Mouse (Mus musculus) bone marrow macrophage, adult 2 months (primary cell): Measurements from ENCODE around the gene Gpc5. TPM values are rescaled to one million over a fixed set of nuclear protein-coding genes. Genes with fewer than 3 reads are reported as not detected.

Experiments
- H3K27ac ChIP-seq: 2 replicates; pipeline ENCODE4 v1.5.1; 2012; ENCODE audit warnings: low read depth, low read length; ENCODE audit not compliant: insufficient read depth
- H3K4me1 ChIP-seq: 2 replicates; pipeline ENCODE4 v1.6.1; 2012; ENCODE audit warnings: low read length; ENCODE audit not compliant: control insufficient read depth, insufficient read depth
- H3K4me3 ChIP-seq: 2 replicates; pipeline ENCODE4 v1.5.1; 2012; ENCODE audit warnings: mild to moderate bottlenecking, low read length, moderate library complexity; ENCODE audit not compliant: insufficient read depth
- CTCF ChIP-seq: IDR thresholded peaks from 2 replicates; pipeline ENCODE4 v1.5.1; 2012; ENCODE audit warnings: low read depth, mild to moderate bottlenecking, low read length, moderate library complexity
- POLR2A ChIP-seq: IDR thresholded peaks from 2 replicates; pipeline ENCODE4 v1.6.1; 2012; ENCODE audit warnings: mild to moderate bottlenecking, low read depth, low read length, borderline replicate concordance
- polyA plus RNA-seq: library from polyadenylated mRNA; stranded (reverse); fragments of >200 nt; gene quantifications from 2 replicates; pipeline ENCODE4 v1.2.4, GENCODE M21; 2012; ENCODE audit not compliant: missing spikeins, insufficient read depth, insufficient read length

Gpc5 gene
- polyA plus RNA-seq, 1 experiment = not detected

- Histone ChIP-seq H3K27ac (no peak overlapping the region), H3K4me3 (no peak overlapping the region), H3K4me1 (no peaks in the 10 kb centered on the region)
- TF ChIP-seq POLR2A = no peak
- no peak for TF ChIP-seq CTCF
Observed at GRCm38 (mm10) chr14:116415511-116415910, 1323.5 kb downstream of the Gpc5 start.

- no peak overlapping the region for H3K27ac ChIP-seq
- TF ChIP-seq CTCF (no peak), POLR2A (no peak)
- H3K4me3 ChIP-seq = no peak overlapping the region
- no peaks in the 10 kb centered on the region for H3K4me1 ChIP-seq
Observed at GRCm38 (mm10) chr14:116448219-116448618, 1356.2 kb downstream of the Gpc5 start.

- no peak for TF ChIP-seq POLR2A
- no peak for TF ChIP-seq CTCF
- H3K4me1 ChIP-seq = no peaks in the 10 kb centered on the region
- H3K27ac ChIP-seq = no peak overlapping the region
- H3K4me3 ChIP-seq = no peak overlapping the region
Observed at GRCm38 (mm10) chr14:116453356-116453755, 1361.3 kb downstream of the Gpc5 start.

DNA sequence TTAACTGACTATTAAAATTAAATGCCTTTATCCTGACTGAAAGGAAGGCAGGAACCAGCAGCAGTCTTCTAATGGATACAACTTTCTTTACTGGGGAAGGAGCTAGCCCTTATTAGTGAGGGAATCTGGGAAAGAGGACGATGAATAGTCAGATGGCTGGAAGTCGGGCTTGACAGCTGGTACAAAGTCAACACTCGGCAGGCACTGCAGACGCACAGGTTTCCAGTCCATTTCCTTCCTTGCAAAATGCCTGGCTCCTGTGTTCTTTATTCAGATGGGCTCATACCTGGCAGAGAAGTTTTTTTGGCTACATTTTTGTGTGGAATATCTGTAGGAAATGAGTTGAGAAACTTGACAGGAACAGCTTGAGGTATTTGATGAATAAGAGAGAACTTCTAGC is 1364.2 kb downstream of the Gpc5 start:
- Histone ChIP-seq H3K4me3 (no peak overlapping the region), H3K27ac (no peak overlapping the region), H3K4me1 (no peaks in the 10 kb centered on the region)
- TF ChIP-seq CTCF (no peak), POLR2A (no peak)

- TF ChIP-seq POLR2A (no peak), CTCF (no peak)
- Histone ChIP-seq H3K4me1 (no peaks in the 10 kb centered on the region), H3K4me3 (no peak overlapping the region), H3K27ac (no peak overlapping the region)
Observed at GRCm38 (mm10) chr14:116473378-116474179, 1381.6 kb downstream of the Gpc5 start.

GRCm38 (mm10) chr14:116494285-116494850 is 1402.4 kb downstream of the Gpc5 start:
- no peaks in the 10 kb centered on the region for H3K4me1 ChIP-seq
- TF ChIP-seq CTCF = no peak
- no peak for TF ChIP-seq POLR2A
- no peak overlapping the region for H3K27ac ChIP-seq
- no peak overlapping the region for H3K4me3 ChIP-seq

DNA sequence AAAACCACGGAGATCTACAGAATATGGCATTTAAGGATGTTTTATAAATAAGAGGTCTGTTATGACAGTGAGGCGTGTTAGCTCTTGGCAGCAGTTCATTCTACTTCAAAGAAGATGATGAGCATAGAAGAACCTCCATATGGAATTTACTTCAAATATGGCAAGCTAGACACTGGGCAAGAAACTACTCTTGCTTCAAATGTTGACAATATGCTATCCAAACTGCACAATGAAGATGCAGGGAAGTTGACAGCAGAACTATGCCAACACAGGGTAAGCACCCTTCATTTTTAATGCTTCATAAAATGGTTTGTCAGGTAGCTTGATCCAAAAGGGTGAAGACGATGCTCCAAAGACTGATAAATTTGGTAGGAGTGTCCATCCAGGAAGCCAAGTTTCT is 1446.2 kb downstream of the Gpc5 start:
- TF ChIP-seq POLR2A (no peak), CTCF (no peak)
- Histone ChIP-seq H3K4me1 (no peaks in the 10 kb centered on the region), H3K27ac (no peak overlapping the region), H3K4me3 (no peak overlapping the region)

GRCm38 (mm10) chr14:116543746-116544145 is 1451.7 kb downstream of the Gpc5 start:
- no peak for TF ChIP-seq CTCF
- TF ChIP-seq POLR2A = no peak
- Histone ChIP-seq H3K4me3 (no peak overlapping the region), H3K4me1 (no peaks in the 10 kb centered on the region), H3K27ac (no peak overlapping the region)

- TF ChIP-seq CTCF (no peak), POLR2A (no peak)
- H3K27ac ChIP-seq = no peak overlapping the region
- no peaks in the 10 kb centered on the region for H3K4me1 ChIP-seq
- no peak overlapping the region for H3K4me3 ChIP-seq
Observed at GRCm38 (mm10) chr14:116551401-116551800, 1459.4 kb downstream of the Gpc5 start.

GRCm38 (mm10) chr14:116553316-116553715 is 1461.3 kb downstream of the Gpc5 start:
- Histone ChIP-seq H3K27ac (no peak overlapping the region), H3K4me1 (no peaks in the 10 kb centered on the region), H3K4me3 (no peak overlapping the region)
- TF ChIP-seq CTCF (no peak), POLR2A (no peak)
